Mouse (Mus musculus): ENCODE results near the gene Ankrd34b. TPM values are rescaled to one million over a fixed set of nuclear protein-coding genes. Genes with fewer than 3 reads are reported as not detected.

The Ankrd34b gene
- polyA plus RNA-seq, 1 experiment from 2014 or later, result 0.24 TPM

GRCm38 (mm10) chr13:92483852-92484463 lies 58.3 kb downstream of the Ankrd34b start, which contains the start of gene Fam151b:
Fam151b (minus strand) TSS chr13:92484015.
- no peak for TF ChIP-seq CTCF (IDR thresholded peaks at IDR 0.05)
- TF ChIP-seq EP300 (IDR thresholded peaks at IDR 0.05), result no peak; the same call in 1 of the 2 replicates
- Histone ChIP-seq H3K36me3 (ENCODE audit: insufficient read depth, low read length) (no peaks in the 10 kb centered on the region), H3K4me3 (ENCODE audit: low read depth, low read length) (peak within 1 kb of the TSS; percentile 45), H3K4me1 (ENCODE audit: insufficient read depth, low read depth, low read length) (peaks cover 4% of the 10 kb centered on the region; the same call in 1 of the 2 replicates), H3K4me2 (replicated peaks; ENCODE audit: low read depth, low read length) (peak within 1 kb of the TSS; percentile 55), H3K9ac (replicated peaks; ENCODE audit: low read depth) (no peak within 1 kb of the TSS), H3K27ac (ENCODE audit: low read length) (peak within 1 kb of the TSS; percentile 43), H3K27me3 (replicated peaks; ENCODE audit: insufficient read depth, low read length) (no peaks in the 10 kb centered on the region), H3K9me3 (ENCODE audit: low read length) (no peaks in the 10 kb centered on the region)
- ATAC-seq (peak; percentile 100), DNase-seq (ENCODE audit: low spot score) (peak; percentile 97)
- 5% methylated on average over 19 of the region's 19 CpGs for WGBS

DNA sequence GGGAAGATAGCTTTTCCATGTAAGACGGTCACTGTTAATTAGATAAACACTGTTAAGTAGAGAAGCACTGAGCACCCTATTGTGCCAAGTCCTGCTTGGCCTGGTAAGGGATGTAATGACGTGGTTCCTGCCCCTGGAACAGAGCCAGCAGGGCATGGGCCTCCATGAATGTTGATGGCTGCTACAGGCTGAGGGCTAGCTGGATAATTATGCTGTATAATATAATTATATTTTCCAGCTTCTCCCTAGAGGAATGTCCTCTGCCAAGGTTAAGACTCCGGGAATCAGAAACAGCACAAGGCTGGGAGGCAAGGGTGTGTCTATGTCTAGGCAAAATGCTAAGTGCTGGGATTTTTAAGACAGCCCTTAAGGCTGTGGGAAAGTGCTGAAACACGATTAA lies 65.1 kb downstream of the Ankrd34b start:
- Histone ChIP-seq H3K4me2 (replicated peaks; ENCODE audit: low read depth, low read length) (no peak overlapping the region), H3K9me3 (ENCODE audit: low read length) (no peaks in the 10 kb centered on the region), H3K4me1 (ENCODE audit: insufficient read depth, low read depth, low read length) (no peaks in the 10 kb centered on the region), H3K4me3 (ENCODE audit: low read depth, low read length) (no peak overlapping the region), H3K9ac (replicated peaks; ENCODE audit: low read depth) (no peak overlapping the region), H3K27me3 (replicated peaks; ENCODE audit: insufficient read depth, low read length) (no peaks in the 10 kb centered on the region), H3K27ac (ENCODE audit: low read length) (no peak overlapping the region), H3K36me3 (ENCODE audit: insufficient read depth, low read length) (0 out of 2 replicates have a peak, but pooled peaks cover 6% of the 10 kb centered on the region)
- TF ChIP-seq CTCF (IDR thresholded peaks at IDR 0.05) (no peak), EP300 (IDR thresholded peaks at IDR 0.05) (no peak)
- DNase-seq (ENCODE audit: low spot score) (no peak), ATAC-seq (no peak)
- 61% methylated on average over 4 of the region's 4 CpGs for WGBS

Other genes starting within 250 kb of the Ankrd34b start
- 0.25 and 0.79 TPM in 2 replicates for gene Gm20379, start 119.9 kb upstream of the Ankrd34b start, polyA plus RNA-seq (2015; fragmentation: Nextera tagmentation; extraction: Ambion mirVana)
- gene Dhfr, start 71.2 kb upstream of the Ankrd34b start, polyA plus RNA-seq (2015; fragmentation: Nextera tagmentation; extraction: Ambion mirVana), result 2.7 and 3.6 TPM in 2 replicates
- gene Msh3, start 70.9 kb upstream of the Ankrd34b start, polyA plus RNA-seq (2015; fragmentation: Nextera tagmentation; extraction: Ambion mirVana), result 11.0 and 11.5 TPM in 2 replicates
- gene Fam151b, start 58.1 kb downstream of the Ankrd34b start, polyA plus RNA-seq (2015; fragmentation: Nextera tagmentation; extraction: Ambion mirVana), result 0.30 and 0.39 TPM in 2 replicates
- 6.8 and 8.4 TPM in 2 replicates for gene Zfyve16, start 105.0 kb downstream of the Ankrd34b start, polyA plus RNA-seq (2015; fragmentation: Nextera tagmentation; extraction: Ambion mirVana)
- gene Spz1, start 150.3 kb downstream of the Ankrd34b start, polyA plus RNA-seq (2015; fragmentation: Nextera tagmentation; extraction: Ambion mirVana), result not detected in 2 replicates
- 21.4 and 22.0 TPM in 2 replicates for gene Serinc5, start 185.2 kb downstream of the Ankrd34b start, polyA plus RNA-seq (2015; fragmentation: Nextera tagmentation; extraction: Ambion mirVana)